Mouse (Mus musculus): Measurements from ENCODE around the gene Htr6. TPM values are rescaled to one million over a fixed set of nuclear protein-coding genes. Genes with fewer than 3 reads are reported as not detected.

Htr6 gene
- polyA plus RNA-seq, 1 experiment from 2014 or later = 0.07 TPM

GRCm38 (mm10) chr4:139082790-139083564, 7.6 kb upstream of the Htr6 start:
- H3K27ac ChIP-seq = peak overlapping the region; percentile 77
- DNase-seq (ENCODE audit: extremely low spot score, low spot score) = peak; percentile 53
- H3K4me3 ChIP-seq = peak overlapping the region; percentile 27; the same call in 1 of the 2 replicates
- no peaks in the 10 kb centered on the region for H3K36me3 ChIP-seq (replicated peaks)
- H3K4me1 ChIP-seq = peaks cover 27% of the 10 kb centered on the region
- whole genome bisulfite sequencing = 41% methylated on average over 12 of the region's 12 CpGs
- H3K27me3 ChIP-seq (ENCODE audit: poor library complexity, severe bottlenecking) = peaks cover 34% of the 10 kb centered on the region
- H3K9me3 ChIP-seq = no peaks in the 10 kb centered on the region

GRCm38 (mm10) chr4:139081270-139081931, 6.0 kb upstream of the Htr6 start:
- WGBS = 83% methylated on average over 18 of the region's 18 CpGs
- Histone ChIP-seq H3K9me3 (no peaks in the 10 kb centered on the region), H3K4me3 (no peak overlapping the region), H3K27me3 (ENCODE audit: poor library complexity, severe bottlenecking) (peaks cover 38% of the 10 kb centered on the region), H3K4me1 (peaks cover 27% of the 10 kb centered on the region), H3K27ac (no peak overlapping the region), H3K36me3 (replicated peaks) (no peaks in the 10 kb centered on the region)
- DNase-seq (ENCODE audit: extremely low spot score, low spot score) = no peak

- Histone ChIP-seq H3K9me3 (no peaks in the 10 kb centered on the region), H3K4me1 (peaks cover 34% of the 10 kb centered on the region), H3K27me3 (ENCODE audit: poor library complexity, severe bottlenecking) (peaks cover 43% of the 10 kb centered on the region), H3K27ac (no peak overlapping the region), H3K4me3 (no peak overlapping the region), H3K36me3 (replicated peaks) (no peaks in the 10 kb centered on the region)
- 91% methylated on average over 7 of the region's 7 CpGs for WGBS
- DNase-seq (ENCODE audit: extremely low spot score, low spot score) = no peak
These were observed 4.9 kb upstream of the Htr6 start for GRCm38 (mm10) chr4:139080259-139080658.

- DNase-seq (ENCODE audit: extremely low spot score, low spot score) = no peak
- Histone ChIP-seq H3K4me3 (no peak overlapping the region), H3K27ac (no peak overlapping the region), H3K9me3 (no peaks in the 10 kb centered on the region), H3K27me3 (ENCODE audit: poor library complexity, severe bottlenecking) (peaks cover 43% of the 10 kb centered on the region), H3K36me3 (replicated peaks) (no peaks in the 10 kb centered on the region), H3K4me1 (peaks cover 43% of the 10 kb centered on the region)
- WGBS = 84% methylated on average over 11 of the region's 11 CpGs
These were observed 4.1 kb upstream of the Htr6 start for GRCm38 (mm10) chr4:139079439-139079838.

- no peak for DNase-seq (ENCODE audit: extremely low spot score, low spot score)
- Histone ChIP-seq H3K36me3 (replicated peaks) (no peaks in the 10 kb centered on the region), H3K4me1 (peaks cover 47% of the 10 kb centered on the region), H3K4me3 (no peak overlapping the region), H3K27me3 (ENCODE audit: poor library complexity, severe bottlenecking) (peaks cover 45% of the 10 kb centered on the region), H3K27ac (no peak overlapping the region), H3K9me3 (no peaks in the 10 kb centered on the region)
- WGBS = 14% methylated on average over 4 of the region's 4 CpGs
These were observed 3.4 kb upstream of the Htr6 start for GRCm38 (mm10) chr4:139078726-139079125.

GRCm38 (mm10) chr4:139078313-139078712, 2.9 kb upstream of the Htr6 start:
- Histone ChIP-seq H3K27me3 (ENCODE audit: poor library complexity, severe bottlenecking) (peaks cover 49% of the 10 kb centered on the region), H3K4me1 (peaks cover 42% of the 10 kb centered on the region), H3K9me3 (no peaks in the 10 kb centered on the region), H3K4me3 (no peak overlapping the region), H3K36me3 (replicated peaks) (no peaks in the 10 kb centered on the region), H3K27ac (no peak overlapping the region)
- no peak for DNase-seq (ENCODE audit: extremely low spot score, low spot score)
- 44% methylated on average over 2 of the region's 2 CpGs for WGBS

- no peak overlapping the region for H3K27ac ChIP-seq
- H3K9me3 ChIP-seq = no peaks in the 10 kb centered on the region
- WGBS = 14% methylated on average over 5 of the region's 5 CpGs
- H3K36me3 ChIP-seq (replicated peaks) = no peaks in the 10 kb centered on the region
- DNase-seq (ENCODE audit: extremely low spot score, low spot score) = no peak
- H3K4me3 ChIP-seq = peak overlapping the region; percentile 63; the same call in 1 of the 2 replicates
- H3K27me3 ChIP-seq (ENCODE audit: poor library complexity, severe bottlenecking) = peaks cover 68% of the 10 kb centered on the region
- peaks cover 28% of the 10 kb centered on the region for H3K4me1 ChIP-seq
These were observed 545 bp upstream of the Htr6 start for GRCm38 (mm10) chr4:139075915-139076314.

- Histone ChIP-seq H3K36me3 (replicated peaks) (no peaks in the 10 kb centered on the region), H3K27me3 (ENCODE audit: poor library complexity, severe bottlenecking) (peaks cover 85% of the 10 kb centered on the region), H3K4me3 (peak overlapping the region; percentile 63), H3K9me3 (no peaks in the 10 kb centered on the region), H3K4me1 (peaks cover 27% of the 10 kb centered on the region), H3K27ac (no peak overlapping the region)
- 18% methylated on average over 29 of the region's 29 CpGs for WGBS
- DNase-seq (ENCODE audit: extremely low spot score, low spot score) = no peak
These were observed 1.3 kb downstream of the Htr6 start for GRCm38 (mm10) chr4:139074060-139074459.

- H3K27me3 ChIP-seq (ENCODE audit: poor library complexity, severe bottlenecking) = peaks cover 48% of the 10 kb centered on the region
- WGBS = 53% methylated on average over 4 of the region's 4 CpGs
These were observed 7.1 kb downstream of the Htr6 start for GRCm38 (mm10) chr4:139068287-139068686.

GRCm38 (mm10) chr4:139064831-139065230, 10.5 kb downstream of the Htr6 start:
- H3K27me3 ChIP-seq (ENCODE audit: poor library complexity, severe bottlenecking) = peaks cover 19% of the 10 kb centered on the region; the same call in 1 of the 2 replicates
- H3K36me3 ChIP-seq (replicated peaks) = no peaks in the 10 kb centered on the region
- no peak overlapping the region for H3K27ac ChIP-seq
- no peak overlapping the region for H3K4me3 ChIP-seq
- 89% methylated on average over 5 of the region's 5 CpGs for WGBS
- no peaks in the 10 kb centered on the region; the same call in 1 of the 2 replicates for H3K9me3 ChIP-seq
- no peak for DNase-seq (ENCODE audit: extremely low spot score, low spot score)
- 0 out of 2 replicates have a peak, but pooled peaks cover 2% of the 10 kb centered on the region for H3K4me1 ChIP-seq

More at GRCm38 (mm10) chr4:139068287-139068686, 7.1 kb downstream of the Htr6 start:
- Histone ChIP-seq H3K9me3 (no peaks in the 10 kb centered on the region; the same call in 1 of the 2 replicates), H3K36me3 (replicated peaks) (no peaks in the 10 kb centered on the region), H3K27ac (no peak overlapping the region), H3K4me1 (no peaks in the 10 kb centered on the region), H3K4me3 (no peak overlapping the region)
- DNase-seq (ENCODE audit: extremely low spot score, low spot score) = no peak

- H3K4me3 ChIP-seq = no peak overlapping the region
- no peaks in the 10 kb centered on the region for H3K9me3 ChIP-seq
- peaks cover 14% of the 10 kb centered on the region for H3K4me1 ChIP-seq
- DNase-seq (ENCODE audit: extremely low spot score, low spot score) = peak; percentile 40
- WGBS = 7% methylated on average over 7 of the region's 7 CpGs
- H3K36me3 ChIP-seq (replicated peaks) = no peaks in the 10 kb centered on the region
- peaks cover 18% of the 10 kb centered on the region; the same call in 1 of the 2 replicates for H3K27me3 ChIP-seq (ENCODE audit: poor library complexity, severe bottlenecking)
- H3K27ac ChIP-seq = no peak overlapping the region
These were observed 15.8 kb downstream of the Htr6 start for GRCm38 (mm10) chr4:139059569-139059968.

GRCm38 (mm10) chr4:139058029-139058428, 17.3 kb downstream of the Htr6 start:
- WGBS = 92% methylated on average over 5 of the region's 5 CpGs
- H3K36me3 ChIP-seq (replicated peaks) = no peaks in the 10 kb centered on the region
- peaks cover 21% of the 10 kb centered on the region for H3K27me3 ChIP-seq (ENCODE audit: poor library complexity, severe bottlenecking)
- no peaks in the 10 kb centered on the region for H3K9me3 ChIP-seq
- H3K27ac ChIP-seq = no peak overlapping the region
- DNase-seq (ENCODE audit: extremely low spot score, low spot score) = no peak
- H3K4me3 ChIP-seq = no peak overlapping the region
- H3K4me1 ChIP-seq = peaks cover 26% of the 10 kb centered on the region

- Histone ChIP-seq H3K36me3 (replicated peaks) (no peaks in the 10 kb centered on the region), H3K4me1 (peaks cover 26% of the 10 kb centered on the region), H3K27ac (no peak overlapping the region), H3K27me3 (ENCODE audit: poor library complexity, severe bottlenecking) (peaks cover 28% of the 10 kb centered on the region), H3K4me3 (no peak overlapping the region), H3K9me3 (no peaks in the 10 kb centered on the region)
- 78% methylated on average over 5 of the region's 5 CpGs for WGBS
- no peak for DNase-seq (ENCODE audit: extremely low spot score, low spot score)
These were observed 18.1 kb downstream of the Htr6 start for GRCm38 (mm10) chr4:139057291-139057690.
